Mouse (Mus musculus) cerebellum, adult 2 months (tissue): ENCODE results near the gene Lypd1. TPM values are rescaled to one million over a fixed set of nuclear protein-coding genes. Genes with fewer than 3 reads are reported as not detected.

ENCODE experiments used
- DNase-seq, 2 experiments: peaks; one replicate each; pipeline ENCODE4 v3.0.0; 2021
- H3K27ac ChIP-seq: fragments of 200-500 bp; 2 replicates; pipeline ENCODE4 v1.5.1; 2012; ENCODE audit warnings: low read length, control low read depth, inconsistent platforms; ENCODE audit not compliant: insufficient read depth
- H3K27me3 ChIP-seq: fragments of 200-500 bp; 2 replicates; pipeline ENCODE4 v1.6.1; 2012; ENCODE audit warnings: inconsistent platforms, mild to moderate bottlenecking, low read length, moderate library complexity; ENCODE audit not compliant: control insufficient read depth, insufficient read depth
- H3K4me1 ChIP-seq: fragments of 200-500 bp; 2 replicates; pipeline ENCODE4 v1.6.1; 2011; ENCODE audit warnings: low read length; ENCODE audit not compliant: control insufficient read depth, insufficient read depth
- H3K4me3 ChIP-seq: fragments of 200-500 bp; replicated peaks from 2 replicates; pipeline ENCODE3; 2011; ENCODE audit warnings: mild to moderate bottlenecking, low read depth, low read length, control low read depth; ENCODE audit not compliant: insufficient read depth
- CTCF ChIP-seq: fragments of 200-500 bp; IDR thresholded peaks from 2 replicates; pipeline ENCODE4 v1.5.1; 2011; ENCODE audit warnings: low read depth, mild to moderate bottlenecking, control low read depth, low read length, moderate library complexity, borderline replicate concordance; ENCODE audit not compliant: insufficient read depth
- POLR2A ChIP-seq: fragments of 200-500 bp; IDR thresholded peaks from 2 replicates; pipeline ENCODE4 v1.6.1; 2011; ENCODE audit warnings: low read length, control low read depth, borderline replicate concordance; ENCODE audit not compliant: insufficient read depth
- WGBS: fragments of 180-500 bp; shearing (Covaris S2); methylation state at CpG from one replicate; pipeline ENCODE4 v1.1.7; 2018; 5-methylcytosine and 5-hydroxymethylcytosine counted together
- polyA plus RNA-seq: library from polyadenylated mRNA; depleted of rRNA; stranded (reverse); fragments of >200 nt; gene quantifications from 2 replicates; pipeline ENCODE4 v1.2.3, GENCODE M21; 2012

The Lypd1 gene
- polyA plus RNA-seq, 1 experiment = 40.0 TPM

GRCm38 (mm10) chr1:125911901-125912445 is 928 bp downstream of the Lypd1 start:
- H3K4me1 ChIP-seq = no peaks in the 10 kb centered on the region
- TF ChIP-seq CTCF = no peak
- TF ChIP-seq POLR2A = no peak
- peak in 1 of 2 experiments; percentile 13 for DNase-seq
- H3K27me3 ChIP-seq = no peaks in the 10 kb centered on the region; the same call in 1 of the 2 replicates
- H3K4me3 ChIP-seq = peak overlapping the region; percentile 24
- WGBS = 0% methylated on average over 43 of the region's 43 CpGs
- H3K27ac ChIP-seq = no peak overlapping the region

GRCm38 (mm10) chr1:125911337-125911900 is 1.5 kb downstream of the Lypd1 start:
- Histone ChIP-seq H3K27ac (no peak overlapping the region), H3K27me3 (no peaks in the 10 kb centered on the region; the same call in 1 of the 2 replicates), H3K4me3 (peak overlapping the region; percentile 24), H3K4me1 (no peaks in the 10 kb centered on the region)
- TF ChIP-seq CTCF (no peak), POLR2A (no peak)
- under 1% methylated on average over 35 of the region's 35 CpGs for WGBS
- peak; percentile 13 to 17 for DNase-seq

GRCm38 (mm10) chr1:125910871-125911265 is 2.0 kb downstream of the Lypd1 start:
- Histone ChIP-seq H3K27me3 (no peaks in the 10 kb centered on the region; the same call in 1 of the 2 replicates), H3K27ac (no peak overlapping the region), H3K4me1 (no peaks in the 10 kb centered on the region), H3K4me3 (no peak overlapping the region)
- no peak for TF ChIP-seq POLR2A
- no peak for TF ChIP-seq CTCF
- DNase-seq = no peak
- under 1% methylated on average over 9 of the region's 9 CpGs for WGBS

- WGBS = 7% methylated on average over 14 of the region's 14 CpGs
- no peak overlapping the region for H3K4me3 ChIP-seq
- DNase-seq = no peak
- no peak overlapping the region for H3K27ac ChIP-seq
- no peaks in the 10 kb centered on the region for H3K4me1 ChIP-seq
- H3K27me3 ChIP-seq = no peaks in the 10 kb centered on the region; the same call in 1 of the 2 replicates
- no peak for TF ChIP-seq POLR2A
- TF ChIP-seq CTCF = no peak
Measured at GRCm38 (mm10) chr1:125910211-125910870, 2.6 kb downstream of the Lypd1 start.

- TF ChIP-seq CTCF = no peak
- no peak for TF ChIP-seq POLR2A
- WGBS = 60% methylated on average over 9 of the region's 9 CpGs
- DNase-seq = no peak
- H3K27me3 ChIP-seq = no peaks in the 10 kb centered on the region; the same call in 1 of the 2 replicates
- no peak overlapping the region for H3K4me3 ChIP-seq
- no peaks in the 10 kb centered on the region for H3K4me1 ChIP-seq
- no peak overlapping the region for H3K27ac ChIP-seq
Measured at GRCm38 (mm10) chr1:125893158-125893557, 19.7 kb downstream of the Lypd1 start.

- Histone ChIP-seq H3K4me3 (no peak overlapping the region), H3K4me1 (no peaks in the 10 kb centered on the region), H3K27me3 (no peaks in the 10 kb centered on the region), H3K27ac (no peak overlapping the region)
- no peak for DNase-seq
- TF ChIP-seq POLR2A (no peak), CTCF (no peak)
- WGBS = 35% methylated on average over 7 of the region's 7 CpGs
Measured at GRCm38 (mm10) chr1:125870056-125870455, 42.8 kb downstream of the Lypd1 start.

GRCm38 (mm10) chr1:125858631-125859030 is 54.3 kb downstream of the Lypd1 start:
- Histone ChIP-seq H3K4me1 (no peaks in the 10 kb centered on the region), H3K4me3 (no peak overlapping the region), H3K27ac (no peak overlapping the region), H3K27me3 (no peaks in the 10 kb centered on the region)
- TF ChIP-seq CTCF (no peak), POLR2A (no peak)
- no peak for DNase-seq
- WGBS = 58% methylated on average over 5 of the region's 5 CpGs

GRCm38 (mm10) chr1:125854646-125855045 is 58.3 kb downstream of the Lypd1 start:
- Histone ChIP-seq H3K4me3 (no peak overlapping the region), H3K4me1 (no peaks in the 10 kb centered on the region), H3K27ac (no peak overlapping the region), H3K27me3 (no peaks in the 10 kb centered on the region)
- TF ChIP-seq POLR2A (no peak), CTCF (no peak)
- 14% methylated on average over 5 of the region's 5 CpGs for WGBS
- no peak for DNase-seq
